Mouse (Mus musculus) ovary, postnatal 14 days (tissue): ENCODE results near the gene Brip1.

Experiments used
- DNase-seq: peaks from one replicate; pipeline ENCODE4 v3.0.0; 2022; ENCODE audit warnings: low spot score

Gene Brip1

GRCm38 (mm10) chr11:86022439-86022838, 178.6 kb downstream of the Brip1 start:
- no peak for DNase-seq

GRCm38 (mm10) chr11:86020033-86020432, 181.0 kb downstream of the Brip1 start:
- DNase-seq: no peak

- no peak for DNase-seq
These were observed 184.8 kb downstream of the Brip1 start for GRCm38 (mm10) chr11:86016242-86016641.

- no peak for DNase-seq
These were observed 187.9 kb downstream of the Brip1 start for GRCm38 (mm10) chr11:86013087-86013486.

- DNase-seq: no peak
These were observed 190.5 kb downstream of the Brip1 start for GRCm38 (mm10) chr11:86010458-86010857.

GRCm38 (mm10) chr11:86008211-86008905, 192.6 kb downstream of the Brip1 start:
- DNase-seq: no peak
